Mouse (Mus musculus) heart, postnatal 36 days (tissue): ENCODE results near the gene Tmem211. TPM values are rescaled to one million over a fixed set of nuclear protein-coding genes. Genes with fewer than 3 reads are reported as not detected.

Source experiments
- DNase-seq, 2 experiments: peaks; one replicate each; pipeline ENCODE4 v3.0.0; 2021 to 2022
- intact Hi-C: fragments of 180-260 bp; cut with DNase I; formaldehyde crosslinking; loops from one replicate; pipeline ENCODE4 v1.15.1; 2025
- total RNA-seq, 2 experiments: library from RNA; stranded (reverse); gene quantifications; 2 replicates each; pipeline ENCODE4 v1.2.3; 2021

Tmem211 gene
- total RNA-seq, 2 experiments from 2014 or later: not detected

DNA sequence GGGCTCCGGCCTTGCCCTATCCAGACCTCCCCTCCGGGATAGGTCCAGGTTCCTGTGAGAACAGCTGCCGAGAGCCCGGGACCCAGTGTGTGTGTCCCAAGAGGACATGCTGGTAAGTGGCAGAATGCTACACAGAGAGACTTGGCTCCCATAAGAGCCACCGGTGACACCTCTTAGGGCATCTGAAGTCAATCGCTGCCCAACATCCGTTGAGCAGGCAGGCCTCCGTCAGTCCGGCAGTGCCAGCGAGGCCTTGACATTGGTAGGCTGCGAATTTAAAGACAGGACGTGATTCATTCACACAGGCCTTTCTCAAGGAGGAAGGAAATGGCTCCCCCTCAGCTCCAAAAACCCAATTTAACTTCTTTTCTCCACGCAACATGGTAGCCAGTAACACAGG lies 16.8 kb upstream of the Tmem211 start:
- DNase-seq: no peak
- intact Hi-C loops: loop anchor here (1.0 to 2.0 kb wide), 2 partner anchors 10 to 29 kb away; no protein-coding TSS in a partner anchor

DNA sequence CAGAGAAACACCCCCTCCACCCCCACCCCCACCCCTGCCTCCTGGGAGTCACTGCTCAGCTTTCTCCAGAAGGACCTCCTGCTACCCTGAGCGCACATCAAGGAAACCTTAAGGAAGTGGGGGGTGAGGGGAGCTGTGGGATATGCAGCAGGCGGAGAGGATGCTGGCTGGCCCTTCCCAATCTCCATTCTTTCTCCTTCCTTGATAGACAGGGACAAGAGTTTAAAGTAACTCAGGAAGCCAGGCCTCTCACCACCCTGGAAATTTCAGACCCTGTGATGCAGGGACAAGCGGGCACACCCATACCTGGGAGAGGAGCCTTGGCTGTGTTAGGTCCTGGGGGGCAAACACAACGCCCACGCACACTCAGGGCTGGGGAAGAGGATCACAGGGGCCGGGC lies 16.4 kb upstream of the Tmem211 start:
- intact Hi-C loops: no loop called here
- DNase-seq: no peak

DNA sequence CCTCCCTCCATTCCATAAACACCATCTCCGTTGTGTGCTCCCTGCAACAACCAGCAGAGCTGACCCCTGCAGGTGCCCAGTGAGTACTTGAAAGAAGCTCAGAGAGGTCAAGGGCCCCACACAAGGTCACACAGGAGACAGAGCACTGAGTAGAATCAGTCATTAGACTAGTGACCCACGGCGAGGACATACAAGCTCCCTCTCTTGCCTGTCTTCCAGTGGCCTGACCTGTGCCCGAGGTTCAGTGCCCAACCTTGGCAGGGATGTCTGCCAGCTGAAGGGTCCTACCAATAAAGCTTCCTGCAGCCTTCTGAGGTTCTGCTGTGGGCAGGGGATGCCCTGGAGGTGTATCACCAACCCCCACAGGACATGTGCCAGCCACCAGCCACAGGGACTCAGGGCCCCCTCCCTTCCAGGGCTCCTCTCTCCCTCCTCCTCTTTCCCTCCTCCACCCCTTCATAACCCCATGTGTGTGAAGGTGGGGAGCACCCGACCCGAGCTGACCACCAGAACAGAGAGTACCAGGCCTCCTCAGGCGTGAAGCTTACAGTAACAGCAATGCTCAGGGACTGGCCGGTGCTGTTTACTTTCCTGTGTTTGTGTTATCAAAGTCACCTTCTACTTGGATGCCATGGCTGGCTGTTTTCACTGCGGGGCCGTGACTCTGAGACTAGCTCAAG lies 14.4 kb upstream of the Tmem211 start:
- DNase-seq: no peak
- intact Hi-C loops: no loop called here

DNA sequence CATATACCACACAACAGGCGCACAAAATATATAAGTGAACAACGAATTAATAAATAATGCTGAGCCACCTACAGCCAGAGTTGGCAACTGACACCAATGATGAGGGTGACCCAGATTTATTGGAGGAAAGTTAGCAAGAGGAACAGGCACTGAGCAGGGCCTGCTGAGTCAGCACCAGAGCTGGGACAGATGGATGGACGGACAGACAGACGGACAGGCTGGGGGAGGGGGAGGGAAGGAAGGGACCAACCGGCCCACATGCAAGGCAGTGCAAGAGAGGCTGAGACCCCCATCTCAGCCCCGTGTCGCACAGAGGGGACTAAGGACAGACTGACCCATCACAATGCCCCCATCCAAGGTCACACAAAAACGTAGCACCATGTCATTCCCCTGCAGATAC lies 12.7 kb upstream of the Tmem211 start:
- intact Hi-C loops: loop anchor here (2.0 kb wide), 1 partner anchor 15 kb away; no protein-coding TSS in a partner anchor
- DNase-seq: no peak

DNA sequence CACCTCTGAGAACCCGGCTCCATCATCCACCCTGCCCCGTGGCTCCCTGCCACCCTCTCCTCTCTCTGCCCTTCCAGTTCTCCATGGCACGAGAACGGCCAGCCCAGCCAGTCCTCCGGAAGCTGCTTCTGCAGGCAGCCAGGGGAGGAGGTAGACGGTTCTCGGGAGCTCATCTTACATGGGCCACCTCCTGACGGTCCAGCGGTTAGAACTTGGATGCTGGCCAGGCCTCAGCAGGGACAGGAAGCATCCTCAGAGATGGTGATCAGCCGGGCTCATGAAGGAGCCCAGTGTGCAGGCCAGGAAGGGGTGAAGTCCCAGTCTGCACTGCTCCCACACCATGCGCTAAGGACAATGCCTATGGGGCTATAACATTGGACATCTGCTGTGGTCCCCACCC lies 12.3 kb upstream of the Tmem211 start:
- no peak for DNase-seq
- intact Hi-C loops: loop anchor here (2.0 kb wide), 1 partner anchor 16 kb away; no protein-coding TSS in a partner anchor

DNA sequence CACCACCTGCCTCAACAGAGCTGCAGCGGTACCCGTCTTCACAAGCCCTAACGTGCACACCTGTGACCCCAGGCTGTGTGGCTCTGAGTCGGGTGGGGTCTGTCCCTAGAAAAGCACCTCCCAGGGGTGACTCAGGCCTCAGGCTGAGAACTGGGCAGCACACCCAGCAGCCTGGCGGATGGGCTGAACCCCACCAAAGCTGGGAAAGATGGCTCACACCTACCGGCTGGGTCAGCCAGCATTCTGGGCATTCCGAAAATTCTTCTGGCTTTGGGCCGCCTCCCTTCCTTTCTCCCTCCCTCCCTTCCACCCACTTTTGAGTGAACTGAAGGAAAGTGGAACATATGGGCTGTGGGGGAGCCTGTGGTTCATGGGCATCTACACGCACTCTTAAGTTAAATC lies 11.1 kb upstream of the Tmem211 start:
- intact Hi-C loops: loop anchor here (2.0 kb wide), 1 partner anchor 17 kb away; no protein-coding TSS in a partner anchor
- DNase-seq: no peak

DNA sequence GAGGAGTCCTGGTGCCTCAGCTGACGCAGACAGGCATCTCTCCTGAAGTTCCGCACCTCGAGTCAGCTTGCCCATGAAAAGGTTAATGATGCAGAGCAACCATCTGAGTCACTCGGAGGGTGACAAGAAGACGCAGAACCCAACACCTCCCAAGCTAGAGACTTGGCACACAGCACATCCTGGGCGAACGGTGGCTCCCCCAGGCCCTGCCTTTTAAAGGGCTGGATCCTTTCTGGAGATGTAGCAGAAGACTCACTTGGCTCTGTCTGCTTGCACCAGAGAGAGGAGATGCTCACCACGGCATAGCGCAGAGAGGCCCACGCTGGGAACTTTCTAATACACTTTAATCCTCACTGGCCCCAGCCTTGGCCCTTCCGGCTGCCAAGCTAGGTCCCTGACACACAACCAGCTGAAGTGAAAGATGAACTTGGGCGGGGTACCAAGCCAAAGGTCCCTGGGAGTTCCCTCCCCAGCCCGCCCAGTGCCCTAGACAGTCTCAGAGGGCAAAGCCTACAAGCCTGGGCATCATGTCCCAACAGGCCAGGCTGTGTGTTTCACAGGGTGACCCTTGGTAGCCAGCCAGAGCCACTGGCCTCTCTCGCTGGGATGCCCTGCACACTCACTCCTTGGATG lies 10.3 kb upstream of the Tmem211 start:
- intact Hi-C loops: no loop called here
- DNase-seq: no peak

DNA sequence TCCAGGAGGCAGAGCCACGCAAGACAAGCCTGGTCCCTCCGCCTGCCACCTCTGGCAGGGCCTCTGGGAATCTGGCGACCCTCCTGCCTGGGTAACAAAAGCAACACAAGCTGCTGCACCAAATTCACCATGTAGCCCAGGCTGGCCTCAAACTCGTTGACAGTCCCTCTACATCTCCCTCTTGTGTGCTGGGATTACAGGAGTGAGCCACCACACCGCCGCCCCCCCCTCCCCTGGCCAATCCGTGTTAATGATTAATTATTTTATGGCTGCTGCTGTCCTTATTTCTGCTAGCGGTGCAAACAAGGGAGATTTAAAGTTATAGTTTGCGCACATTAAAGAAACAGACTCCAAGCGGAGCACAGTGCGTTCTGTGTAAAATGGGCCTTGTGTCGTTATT lies 9.6 kb upstream of the Tmem211 start:
- intact Hi-C loops: no loop called here
- DNase-seq: no peak

DNA sequence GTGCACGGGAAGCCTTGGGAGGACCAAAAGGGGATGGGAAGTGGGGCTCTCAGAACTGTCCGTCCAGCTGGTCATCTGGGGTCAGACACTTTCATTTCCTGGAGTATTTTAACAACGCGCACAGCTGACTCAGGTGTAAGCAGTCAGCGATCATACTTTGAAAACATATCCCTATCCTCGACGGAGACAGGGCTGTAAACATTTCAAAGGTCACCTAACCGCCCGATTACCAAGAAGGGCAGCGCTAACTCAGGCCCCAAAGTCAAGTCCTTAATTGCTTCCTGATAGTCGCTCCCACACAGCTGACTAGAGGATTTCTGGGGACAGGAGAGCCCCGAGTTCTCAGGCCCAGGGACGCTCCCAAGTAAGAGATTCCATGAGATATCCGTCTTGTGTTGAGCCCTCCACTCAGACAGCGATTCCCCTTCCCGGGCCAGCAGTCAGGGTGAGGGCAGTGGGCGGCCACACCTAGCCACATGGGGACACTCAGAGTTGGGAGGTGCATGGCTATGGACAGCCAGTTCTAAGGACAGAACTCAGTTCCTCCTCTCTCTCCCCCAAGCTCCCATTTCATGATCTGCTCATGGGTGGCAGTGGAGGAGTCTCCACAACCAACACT lies 8.0 kb upstream of the Tmem211 start:
- intact Hi-C loops: no loop called here

DNA sequence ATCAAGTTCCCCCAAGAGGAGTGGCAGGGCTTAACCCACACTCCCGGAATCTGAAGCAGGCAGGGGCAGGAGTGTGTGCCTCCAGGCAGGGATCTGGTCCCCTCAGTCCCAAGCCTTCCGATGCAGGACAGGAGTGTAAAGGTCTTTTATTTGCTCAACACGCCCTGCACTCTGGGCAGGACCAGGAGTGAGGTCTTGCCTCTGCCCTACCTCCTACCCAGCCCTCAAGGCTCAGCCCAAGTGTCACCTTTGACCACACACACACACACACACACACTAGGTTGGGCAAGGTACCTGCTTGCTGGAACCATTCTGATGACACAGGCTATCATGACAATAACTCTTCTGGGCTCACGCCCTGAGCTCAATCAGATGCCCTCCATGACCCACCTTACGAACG lies 7.3 kb upstream of the Tmem211 start:
- intact Hi-C loops: no loop called here
- no peak for DNase-seq

More for the DNA sequence above, 8.0 kb upstream of the Tmem211 start:
- DNase-seq: peak in 1 of 2 experiments; percentile 26

DNA sequence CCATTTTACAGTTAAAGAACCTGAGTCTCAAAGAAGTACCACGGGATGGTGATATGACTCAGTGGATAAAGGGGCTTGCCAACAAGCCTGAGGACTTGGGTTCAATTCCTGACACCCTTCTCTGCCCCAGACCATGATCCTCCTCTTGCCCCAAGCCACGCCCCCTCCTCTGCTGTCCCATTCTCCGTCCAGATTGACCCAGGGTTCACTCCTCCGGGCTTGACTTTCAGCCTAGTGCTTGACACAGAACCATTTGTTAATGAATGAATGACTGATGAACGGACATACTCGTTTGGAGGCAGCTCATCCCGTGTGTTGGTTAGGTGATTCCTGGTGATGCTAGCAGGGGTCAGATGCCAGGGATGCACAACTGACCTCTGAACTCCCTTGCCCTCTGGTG lies 6.8 kb upstream of the Tmem211 start:
- intact Hi-C loops: loop anchor here (1.0 kb wide), 1 partner anchor 11 kb away; no protein-coding TSS in a partner anchor
- DNase-seq: no peak

DNA sequence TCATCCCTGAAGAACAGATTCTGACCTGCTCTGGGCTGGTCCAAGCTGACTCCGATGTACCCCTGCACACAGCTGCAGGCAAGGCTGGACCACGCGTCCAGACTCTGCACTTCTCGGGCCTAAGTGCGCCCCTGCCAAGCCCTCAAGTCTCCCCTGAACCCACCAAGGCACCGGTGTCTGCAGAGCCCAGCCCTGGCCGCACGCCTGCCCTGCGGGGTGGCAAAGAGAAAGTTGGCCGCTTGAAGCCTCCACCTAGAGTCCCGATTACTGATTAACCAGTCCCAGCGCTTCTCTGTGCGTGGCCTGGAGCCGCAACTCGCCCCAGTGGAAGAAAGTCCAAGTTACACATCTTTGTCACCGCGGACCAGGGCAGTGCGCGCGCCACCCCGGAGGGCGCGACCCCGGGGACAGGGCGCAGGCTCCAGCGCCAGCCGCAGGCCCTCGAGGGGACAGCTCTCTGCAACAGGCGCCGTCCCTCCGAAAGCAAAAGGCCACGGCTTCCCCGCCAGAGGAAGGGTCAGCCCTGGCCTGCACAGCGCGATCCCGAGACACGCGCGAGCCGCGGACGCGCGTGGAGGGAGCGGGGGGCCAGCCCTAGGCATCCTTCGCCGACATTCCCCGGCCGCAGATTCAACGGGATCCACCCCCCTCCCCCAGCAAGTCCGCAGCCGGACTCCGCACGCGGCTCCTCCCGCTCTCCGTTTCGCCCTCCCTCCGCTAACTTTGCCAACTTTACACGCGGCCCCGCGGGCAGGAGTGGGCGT lies 6.1 kb upstream of the Tmem211 start:
- intact Hi-C loops: loop anchor here (1.0 kb wide), 2 partner anchors 11 to 40 kb away; no protein-coding TSS in a partner anchor
- peak; percentile 38 to 52 for DNase-seq

DNA sequence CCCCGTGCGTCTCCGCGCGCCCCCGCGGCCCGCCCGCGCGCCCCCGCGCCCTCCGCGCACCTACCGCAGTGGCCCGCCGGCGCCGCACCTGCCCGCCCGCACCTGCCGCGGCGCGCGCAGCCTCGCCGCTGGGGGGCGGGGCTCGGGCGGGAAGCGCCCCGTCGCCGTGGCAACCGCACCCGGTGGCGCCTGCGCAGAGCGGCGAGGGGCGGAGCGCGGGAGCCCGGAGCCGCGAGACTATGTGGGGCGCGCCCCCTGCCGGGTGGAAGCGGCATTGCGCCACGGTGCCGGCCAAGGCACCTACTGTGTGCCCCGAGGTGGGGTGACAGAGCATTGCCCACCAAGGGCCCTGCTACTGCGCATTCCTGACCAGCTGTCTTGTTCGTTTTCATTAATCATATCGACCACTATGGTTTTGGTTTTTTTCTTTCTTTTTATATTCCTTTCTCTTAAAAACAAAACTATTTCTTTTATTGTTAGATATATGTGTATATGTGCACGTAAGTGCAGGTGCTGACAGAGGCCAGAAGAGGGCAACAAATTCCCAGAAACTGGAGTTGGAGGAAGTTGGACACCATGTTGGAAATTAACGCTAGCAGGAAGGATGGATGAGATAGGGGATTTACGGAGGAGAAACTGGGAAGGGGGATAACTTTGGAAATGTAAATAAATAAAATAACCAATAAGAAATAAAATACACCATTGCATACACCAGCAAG lies 5.4 kb upstream of the Tmem211 start, which contains the start of gene 2900026A02Rik:
Gene 2900026A02Rik, minus strand, starts transcription at position 90 of the 719 bp plus-strand sequence.
- intact Hi-C loops: loop anchor here (1.0 kb wide), 1 partner anchor 41 kb away; no protein-coding TSS in a partner anchor
- DNase-seq: peak; percentile 88 to 92

DNA sequence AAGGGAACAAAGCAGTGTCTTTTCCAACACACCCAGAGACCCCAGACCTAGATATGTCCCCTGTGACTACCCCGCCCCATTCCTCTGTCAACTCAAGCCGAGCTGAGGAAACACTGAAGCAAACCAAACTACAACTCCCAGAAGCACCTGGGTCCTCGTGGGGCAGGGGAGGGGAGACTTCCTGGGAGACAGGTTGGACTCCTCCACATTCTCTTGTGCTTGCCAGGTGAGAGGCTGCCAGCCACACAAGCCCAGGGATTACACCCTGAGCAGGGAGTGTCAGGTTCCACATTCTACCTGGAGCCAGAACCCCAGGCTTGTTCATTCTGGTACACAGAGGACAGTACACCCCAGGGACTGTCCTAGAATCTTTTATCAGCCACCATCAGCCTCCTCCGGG lies 2.8 kb upstream of the Tmem211 start:
- intact Hi-C loops: no loop called here
- DNase-seq: no peak

DNA sequence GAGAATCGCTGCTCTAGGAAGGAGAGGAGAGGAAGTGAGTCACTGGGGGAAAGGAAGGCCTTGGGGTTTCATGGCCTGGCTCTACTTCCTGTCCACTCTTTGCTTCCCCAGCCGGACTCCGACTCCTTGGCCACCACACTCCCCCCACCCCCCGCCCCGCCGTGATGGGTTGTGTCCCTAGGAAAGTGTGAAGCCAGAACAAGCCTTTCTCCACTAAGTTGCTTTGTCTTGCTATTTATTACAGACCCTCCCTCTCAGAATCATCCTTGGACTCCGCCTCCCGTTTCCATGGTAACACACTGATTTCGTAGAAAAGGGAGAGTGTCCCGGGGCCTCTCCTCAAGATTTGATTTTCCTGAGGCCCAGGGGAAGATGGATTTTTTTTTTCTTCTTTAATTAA lies 1.4 kb upstream of the Tmem211 start:
- intact Hi-C loops: no loop called here

DNA sequence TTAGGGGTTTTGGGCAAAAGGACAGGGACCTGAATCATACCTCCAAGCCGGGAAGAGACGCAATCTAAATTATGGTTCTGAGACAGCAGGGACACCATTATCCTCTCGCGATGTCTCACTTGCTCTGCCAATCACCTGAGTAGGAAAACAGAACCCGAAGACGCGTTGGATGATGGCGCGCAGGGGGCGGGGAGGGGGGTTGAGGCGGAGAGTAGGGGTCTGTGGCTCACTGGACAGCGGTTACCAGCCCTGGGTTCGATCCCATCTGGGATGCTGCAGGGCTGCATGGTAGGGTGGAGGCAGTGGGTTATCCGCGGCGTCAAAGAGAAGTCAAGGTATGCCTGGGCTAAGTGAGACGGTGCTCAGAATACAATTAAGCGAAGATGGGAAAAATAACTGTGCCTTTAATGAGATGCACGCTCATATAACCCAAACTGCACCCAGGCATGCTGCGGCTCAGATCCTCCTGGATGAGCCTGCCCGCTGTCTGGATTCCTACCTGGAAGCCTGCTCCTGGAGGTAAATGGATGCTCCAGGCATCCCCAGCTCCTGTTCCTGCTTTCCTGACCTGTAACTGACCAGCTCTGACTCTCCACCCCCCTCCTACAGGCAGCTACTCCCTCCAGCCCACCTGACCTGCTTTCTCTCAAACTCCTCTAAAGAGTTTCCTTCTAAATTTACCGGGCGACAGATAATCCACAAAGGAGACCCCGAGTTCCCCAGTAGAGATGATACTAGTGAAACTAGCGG lies 848 bp upstream of the Tmem211 start:
- no peak for DNase-seq
- intact Hi-C loops: loop anchor here (1.0 kb wide), 3 partner anchors 46 to 127 kb away; no protein-coding TSS in a partner anchor

More for the DNA sequence above, 1.4 kb upstream of the Tmem211 start:
- peak in 1 of 2 experiments; percentile 22 for DNase-seq

DNA sequence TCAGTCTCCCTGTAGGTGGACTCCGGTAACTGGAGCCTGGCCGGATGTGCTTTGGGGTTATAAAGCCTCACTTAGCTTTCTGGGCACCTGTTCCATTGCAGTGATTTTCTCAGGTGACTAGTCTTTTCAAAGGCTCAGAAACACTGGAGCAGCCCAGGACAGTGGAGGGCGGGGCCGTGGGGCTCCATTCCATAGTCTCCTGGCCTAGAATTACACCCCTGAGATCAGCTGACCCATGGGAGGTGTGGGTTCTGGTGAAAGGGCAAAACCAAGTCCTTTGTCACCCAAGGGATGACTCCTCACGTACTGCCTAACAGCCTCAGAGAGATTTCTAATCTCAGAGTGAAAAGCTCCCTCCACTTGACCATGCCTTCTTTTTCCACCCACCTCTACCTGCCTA lies 3.5 kb downstream of the Tmem211 start:
- intact Hi-C loops: no loop called here
- no peak for DNase-seq

DNA sequence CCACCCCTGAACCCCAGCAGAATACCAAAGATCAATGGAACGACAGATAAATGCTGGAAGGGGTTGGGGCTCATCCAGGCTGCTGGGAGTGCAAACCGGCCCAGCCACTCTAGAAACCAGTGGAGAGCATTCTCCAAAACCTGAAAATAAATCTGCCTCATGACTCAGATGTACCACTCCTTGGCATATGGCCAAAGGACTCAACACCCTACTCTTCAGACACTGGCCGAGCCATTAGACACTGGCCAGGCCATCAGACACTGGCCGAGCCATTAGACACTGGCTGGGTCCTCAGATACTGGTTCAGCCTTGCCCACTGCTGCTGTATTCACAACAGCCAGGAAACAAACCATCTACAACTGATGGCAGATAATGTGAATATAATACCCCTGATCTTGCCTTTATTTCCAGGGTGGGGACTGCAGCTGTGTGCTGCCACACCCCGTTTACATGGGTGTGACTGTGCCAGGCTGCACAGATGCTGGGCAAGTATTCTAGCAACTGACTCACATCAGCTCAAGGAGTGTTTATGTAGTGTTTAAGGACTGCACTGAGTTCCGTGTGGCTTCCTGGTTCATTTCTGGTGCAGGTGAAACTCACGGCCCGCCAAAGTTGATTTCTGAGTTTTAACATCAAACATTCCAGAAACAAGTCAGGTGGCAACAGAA lies 22.7 kb downstream of the Tmem211 start:
- DNase-seq: no peak
- intact Hi-C loops: no loop called here

DNA sequence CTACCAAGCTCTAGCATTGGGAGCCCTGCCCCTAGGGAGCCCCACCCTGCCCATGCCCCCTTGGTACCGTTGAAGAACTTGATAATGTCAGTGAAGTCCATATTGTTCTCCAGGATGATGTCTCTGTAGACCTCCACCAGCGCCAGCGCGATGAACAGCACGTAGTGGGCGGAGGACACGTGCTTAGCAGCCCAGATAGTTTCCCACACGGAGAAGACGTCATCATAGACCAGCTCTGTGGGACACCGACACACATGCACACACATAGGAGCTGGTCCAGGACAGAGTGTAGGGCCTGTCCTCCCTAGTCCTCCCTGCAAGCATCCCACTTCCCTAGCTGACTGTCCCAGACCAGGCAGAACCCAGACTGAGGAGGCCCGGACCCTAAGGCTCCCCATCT lies 24.1 kb downstream of the Tmem211 start:
- intact Hi-C loops: no loop called here
- DNase-seq: no peak
